Mouse (Mus musculus) heart, embryonic 13.5 days (tissue): ENCODE data around the gene Gabarap. TPM values are rescaled to one million over a fixed set of nuclear protein-coding genes. Genes with fewer than 3 reads are reported as not detected.

Source experiments
- ATAC-seq: fragments of 200-750 bp; cut with Nextera tagmentation; 2 replicates; pipeline ENCODE4 v1.8.0; 2017; ENCODE audit warnings: moderate TSS enrichment; ENCODE audit not compliant: insufficient number of reproducible peaks, low FRiP score, low TSS enrichment; ENCODE audit errors: extremely low read depth
- H3K27ac ChIP-seq: fragments of 300-500 bp; sonication (generic); replicated peaks from 2 replicates; pipeline ENCODE4 v1.5.1; 2015; ENCODE audit warnings: moderate library complexity, mild to moderate bottlenecking, inconsistent platforms
- H3K27me3 ChIP-seq: fragments of 300-500 bp; sonication (generic); replicated peaks from 2 replicates; pipeline ENCODE4 v1.6.1; 2015; ENCODE audit warnings: mild to moderate bottlenecking, inconsistent platforms
- H3K36me3 ChIP-seq: fragments of 300-500 bp; sonication (generic); 2 replicates; pipeline ENCODE4 v1.6.1; 2015; ENCODE audit warnings: mild to moderate bottlenecking, inconsistent platforms
- H3K4me1 ChIP-seq: fragments of 300-500 bp; sonication (generic); 2 replicates; pipeline ENCODE4 v1.6.1; 2015; ENCODE audit warnings: inconsistent platforms
- H3K4me2 ChIP-seq: fragments of 300-500 bp; sonication (generic); 2 replicates; pipeline ENCODE4 v1.6.1; 2015; ENCODE audit warnings: inconsistent platforms, mild to moderate bottlenecking, moderate library complexity
- H3K4me3 ChIP-seq: fragments of 300-500 bp; sonication (generic); 2 replicates; pipeline ENCODE4 v1.5.1; 2015; ENCODE audit warnings: moderate library complexity, mild to moderate bottlenecking, inconsistent platforms
- H3K9ac ChIP-seq: fragments of 300-500 bp; sonication (generic); 2 replicates; pipeline ENCODE4 v1.6.1; 2015; ENCODE audit warnings: inconsistent platforms, mild to moderate bottlenecking, moderate library complexity
- H3K9me3 ChIP-seq: fragments of 300-500 bp; sonication (generic); 2 replicates; pipeline ENCODE4 v1.6.1; 2016; ENCODE audit warnings: inconsistent platforms
- WGBS: fragments of 180-500 bp; shearing (Covaris S2); methylation state at CpG from one replicate; pipeline ENCODE4 v1.1.7; 2015; ENCODE audit warnings: mixed read lengths; 5-methylcytosine and 5-hydroxymethylcytosine counted together
- polyA plus RNA-seq: library from polyadenylated mRNA; unstranded; fragments of >200 nt; fragmentation: Nextera tagmentation; extraction: Ambion mirVana; gene quantifications from 2 replicates; pipeline ENCODE4 v1.2.1, GENCODE M21; 2015

The Gabarap gene
- polyA plus RNA-seq, 1 experiment from 2014 or later: 456 TPM

GRCm38 (mm10) chr11:70001159-70001558 lies 10.2 kb downstream of the Gabarap start:
- Histone ChIP-seq H3K9ac (peak overlapping the region; percentile 93), H3K4me1 (peaks cover 52% of the 10 kb centered on the region), H3K4me3 (peak overlapping the region; percentile 79), H3K36me3 (peaks cover 48% of the 10 kb centered on the region), H3K9me3 (no peaks in the 10 kb centered on the region), H3K4me2 (peak overlapping the region; percentile 79), H3K27me3 (no peaks in the 10 kb centered on the region), H3K27ac (peak overlapping the region; percentile 96)
- 9% methylated on average over 8 of the region's 8 CpGs for WGBS
- no peak for ATAC-seq

- H3K9ac ChIP-seq: peak overlapping the region; percentile 93
- no peak for ATAC-seq
- peaks cover 52% of the 10 kb centered on the region for H3K4me1 ChIP-seq
- no peaks in the 10 kb centered on the region for H3K27me3 ChIP-seq
- H3K27ac ChIP-seq: no peak overlapping the region
- H3K4me2 ChIP-seq: peak overlapping the region; percentile 79
- H3K9me3 ChIP-seq: no peaks in the 10 kb centered on the region
- H3K36me3 ChIP-seq: peaks cover 55% of the 10 kb centered on the region
- H3K4me3 ChIP-seq: peak overlapping the region; percentile 79
Measured at GRCm38 (mm10) chr11:70001865-70002264, 10.9 kb downstream of the Gabarap start.

- H3K27ac ChIP-seq: no peak overlapping the region
- 81% methylated on average over 2 of the region's 2 CpGs for WGBS
- peaks cover 61% of the 10 kb centered on the region for H3K36me3 ChIP-seq
- H3K27me3 ChIP-seq: no peaks in the 10 kb centered on the region
- H3K4me1 ChIP-seq: peaks cover 49% of the 10 kb centered on the region
- H3K9me3 ChIP-seq: no peaks in the 10 kb centered on the region
- ATAC-seq: no peak
- peak overlapping the region; percentile 79 for H3K4me2 ChIP-seq
- peak overlapping the region; percentile 44; the same call in 1 of the 2 replicates for H3K9ac ChIP-seq
- H3K4me3 ChIP-seq: peak overlapping the region; percentile 79
Measured at GRCm38 (mm10) chr11:70002471-70002870, 11.5 kb downstream of the Gabarap start.

- Histone ChIP-seq H3K9me3 (no peaks in the 10 kb centered on the region), H3K9ac (no peak overlapping the region), H3K4me2 (no peak overlapping the region), H3K36me3 (peaks cover 65% of the 10 kb centered on the region), H3K27me3 (no peaks in the 10 kb centered on the region), H3K27ac (no peak overlapping the region), H3K4me3 (no peak overlapping the region), H3K4me1 (peaks cover 30% of the 10 kb centered on the region)
- ATAC-seq: no peak
- 53% methylated on average over 5 of the region's 5 CpGs for WGBS
Measured at GRCm38 (mm10) chr11:70005521-70005920, 14.6 kb downstream of the Gabarap start.

GRCm38 (mm10) chr11:70010033-70010432 lies 19.1 kb downstream of the Gabarap start:
- 83% methylated on average over 6 of the region's 6 CpGs for WGBS
- H3K4me2 ChIP-seq: no peak overlapping the region
- H3K9ac ChIP-seq: no peak overlapping the region
- peaks cover 93% of the 10 kb centered on the region for H3K36me3 ChIP-seq
- ATAC-seq: no peak
- H3K4me3 ChIP-seq: no peak overlapping the region
- no peak overlapping the region for H3K27ac ChIP-seq
- peaks cover 16% of the 10 kb centered on the region for H3K4me1 ChIP-seq
- H3K27me3 ChIP-seq: no peaks in the 10 kb centered on the region
- no peaks in the 10 kb centered on the region for H3K9me3 ChIP-seq

GRCm38 (mm10) chr11:70010548-70010947 lies 19.6 kb downstream of the Gabarap start:
- no peak overlapping the region for H3K27ac ChIP-seq
- H3K9ac ChIP-seq: no peak overlapping the region
- ATAC-seq: no peak
- no peaks in the 10 kb centered on the region for H3K9me3 ChIP-seq
- WGBS: 85% methylated on average over 12 of the region's 12 CpGs
- H3K36me3 ChIP-seq: peaks cover 87% of the 10 kb centered on the region
- no peak overlapping the region for H3K4me3 ChIP-seq
- no peak overlapping the region for H3K4me2 ChIP-seq
- H3K4me1 ChIP-seq: peaks cover 19% of the 10 kb centered on the region
- no peaks in the 10 kb centered on the region for H3K27me3 ChIP-seq

GRCm38 (mm10) chr11:70010961-70011360 lies 20.0 kb downstream of the Gabarap start:
- Histone ChIP-seq H3K4me2 (no peak overlapping the region), H3K27ac (no peak overlapping the region), H3K9ac (no peak overlapping the region), H3K36me3 (peaks cover 83% of the 10 kb centered on the region), H3K9me3 (no peaks in the 10 kb centered on the region), H3K27me3 (no peaks in the 10 kb centered on the region), H3K4me3 (no peak overlapping the region), H3K4me1 (peaks cover 22% of the 10 kb centered on the region)
- 88% methylated on average over 10 of the region's 10 CpGs for WGBS
- ATAC-seq: no peak

GRCm38 (mm10) chr11:70012931-70013330 lies 22.0 kb downstream of the Gabarap start:
- WGBS: 86% methylated on average over 9 of the region's 9 CpGs
- H3K9me3 ChIP-seq: no peaks in the 10 kb centered on the region

GRCm38 (mm10) chr11:70013408-70013807 lies 22.5 kb downstream of the Gabarap start:
- Histone ChIP-seq H3K27ac (no peak overlapping the region), H3K4me2 (no peak overlapping the region), H3K4me3 (no peak overlapping the region), H3K27me3 (no peaks in the 10 kb centered on the region), H3K9ac (0 out of 2 replicates have a peak overlapping the region, but pooled peaks have one; percentile 24), H3K9me3 (no peaks in the 10 kb centered on the region), H3K4me1 (peaks cover 37% of the 10 kb centered on the region), H3K36me3 (peaks cover 59% of the 10 kb centered on the region)
- no peak for ATAC-seq
- WGBS: 85% methylated on average over 3 of the region's 3 CpGs

More at GRCm38 (mm10) chr11:70012931-70013330, 22.0 kb downstream of the Gabarap start:
- H3K9ac ChIP-seq: 0 out of 2 replicates have a peak overlapping the region, but pooled peaks have one; percentile 24
- H3K4me3 ChIP-seq: no peak overlapping the region
- H3K27me3 ChIP-seq: no peaks in the 10 kb centered on the region
- H3K4me2 ChIP-seq: no peak overlapping the region
- peaks cover 64% of the 10 kb centered on the region for H3K36me3 ChIP-seq
- H3K27ac ChIP-seq: no peak overlapping the region
- H3K4me1 ChIP-seq: peaks cover 34% of the 10 kb centered on the region
- no peak for ATAC-seq

- peaks cover 52% of the 10 kb centered on the region for H3K36me3 ChIP-seq
- peak overlapping the region; percentile 90 for H3K9ac ChIP-seq
- peak overlapping the region; percentile 80 for H3K4me2 ChIP-seq
- H3K27me3 ChIP-seq: no peaks in the 10 kb centered on the region
- peak overlapping the region; percentile 69 for H3K4me3 ChIP-seq
- H3K9me3 ChIP-seq: no peaks in the 10 kb centered on the region
- 52% methylated on average over 5 of the region's 5 CpGs for WGBS
- ATAC-seq: no peak
- H3K27ac ChIP-seq: no peak overlapping the region
- peaks cover 43% of the 10 kb centered on the region for H3K4me1 ChIP-seq
Measured at GRCm38 (mm10) chr11:70014051-70014450, 23.1 kb downstream of the Gabarap start.

- peaks cover 53% of the 10 kb centered on the region for H3K4me1 ChIP-seq
- H3K4me3 ChIP-seq: peak within 1 kb of the TSS; percentile 69
- H3K9ac ChIP-seq: peak within 1 kb of the TSS; percentile 90
- under 1% methylated on average over 35 of the region's 35 CpGs for WGBS
- no peaks in the 10 kb centered on the region for H3K9me3 ChIP-seq
- ATAC-seq: peak; percentile 70; the same call in 1 of the 2 replicates
- H3K27me3 ChIP-seq: no peaks in the 10 kb centered on the region
- peak within 1 kb of the TSS; percentile 80 for H3K4me2 ChIP-seq
- peaks cover 43% of the 10 kb centered on the region for H3K36me3 ChIP-seq
- peak within 1 kb of the TSS; percentile 83 for H3K27ac ChIP-seq
Measured at GRCm38 (mm10) chr11:70014880-70015558, 24.1 kb downstream of the Gabarap start, which contains the start of gene Acadvl. Acadvl (minus strand) TSS chr11:70015411.

GRCm38 (mm10) chr11:70015677-70016076 lies 24.7 kb downstream of the Gabarap start:
- H3K27me3 ChIP-seq: no peaks in the 10 kb centered on the region

More at GRCm38 (mm10) chr11:70015677-70016076, 24.7 kb downstream of the Gabarap start:
- no peak overlapping the region for H3K27ac ChIP-seq
- no peak overlapping the region for H3K9ac ChIP-seq
- H3K4me3 ChIP-seq: peak overlapping the region; percentile 69
- peaks cover 59% of the 10 kb centered on the region for H3K4me1 ChIP-seq
- H3K36me3 ChIP-seq: peaks cover 36% of the 10 kb centered on the region
- H3K9me3 ChIP-seq: no peaks in the 10 kb centered on the region
- WGBS: 55% methylated on average over 6 of the region's 6 CpGs
- ATAC-seq: no peak
- peak overlapping the region; percentile 80 for H3K4me2 ChIP-seq
